Mouse (Mus musculus) thymus, adult 2 months (tissue): ENCODE data around the gene Gapdh. TPM values are rescaled to one million over a fixed set of nuclear protein-coding genes. Genes with fewer than 3 reads are reported as not detected.

ENCODE experiments used
- DNase-seq: peaks from one replicate; pipeline ENCODE4 v3.0.0; 2021
- H3K27ac ChIP-seq: fragments of 200-500 bp; 2 replicates; pipeline ENCODE4 v1.5.1; 2012; ENCODE audit warnings: low read length, control low read depth; ENCODE audit not compliant: control insufficient read depth, insufficient read depth
- H3K27me3 ChIP-seq: fragments of 200-500 bp; 2 replicates; pipeline ENCODE4 v1.6.1; 2012; ENCODE audit warnings: mild to moderate bottlenecking, low read length, moderate library complexity, mixed read lengths; ENCODE audit not compliant: control insufficient read depth, insufficient read depth
- H3K36me3 ChIP-seq: fragments of 200-500 bp; 2 replicates; pipeline ENCODE4 v1.6.1; 2012; ENCODE audit warnings: mild to moderate bottlenecking, low read length, moderate library complexity; ENCODE audit not compliant: control insufficient read depth, insufficient read depth
- H3K4me1 ChIP-seq: fragments of 200-500 bp; replicated peaks from 2 replicates; pipeline ENCODE4 v1.6.1; 2012; ENCODE audit warnings: low read length; ENCODE audit not compliant: control insufficient read depth, insufficient read depth
- H3K4me3 ChIP-seq: fragments of 200-500 bp; 2 replicates; pipeline ENCODE4 v1.5.1; 2012; ENCODE audit warnings: mild to moderate bottlenecking, low read length, control low read depth, moderate library complexity; ENCODE audit not compliant: control insufficient read depth, insufficient read depth
- CTCF ChIP-seq: fragments of 200-500 bp; IDR thresholded peaks from 2 replicates; pipeline ENCODE4 v1.5.1; 2012; ENCODE audit warnings: mild to moderate bottlenecking, control low read depth, low read length, moderate library complexity, borderline replicate concordance; ENCODE audit not compliant: control insufficient read depth, poor library complexity, insufficient read depth; ENCODE audit errors: extremely low read depth
- POLR2A ChIP-seq: fragments of 200-500 bp; IDR thresholded peaks from 2 replicates; pipeline ENCODE4 v1.6.1; 2012; ENCODE audit warnings: mild to moderate bottlenecking, low read length, control low read depth, moderate library complexity; ENCODE audit not compliant: control insufficient read depth, poor library complexity, insufficient read depth; ENCODE audit errors: extremely low read depth
- WGBS: fragments of 180-500 bp; shearing (Covaris S2); methylation state at CpG from one replicate; pipeline ENCODE4 v1.1.7; 2018; 5-methylcytosine and 5-hydroxymethylcytosine counted together
- polyA plus RNA-seq: library from polyadenylated mRNA; depleted of rRNA; stranded (reverse); fragments of >200 nt; gene quantifications from 2 replicates; pipeline ENCODE4 v1.2.3, GENCODE M21; 2012

The Gapdh gene
- polyA plus RNA-seq, 1 experiment: 3,688 TPM

GRCm38 (mm10) chr6:125191332-125192015, 25.2 kb upstream of the Gapdh start, which contains the start of the genes Ncapd2 and Mrpl51:
Gene Ncapd2 (minus strand): TSS chr6:125191701.
Gene Mrpl51 (plus strand): TSS chr6:125191801.
- Histone ChIP-seq H3K4me1 (peaks cover 2% of the 10 kb centered on the region), H3K27ac (peak within 1 kb of the TSS; percentile 86), H3K27me3 (no peaks in the 10 kb centered on the region), H3K4me3 (peak within 1 kb of the TSS; percentile 86), H3K36me3 (peaks cover 17% of the 10 kb centered on the region)
- under 1% methylated on average over 54 of the region's 54 CpGs for WGBS
- 0 out of 2 replicates have a peak, but pooled peaks have one; percentile 19 for TF ChIP-seq POLR2A
- TF ChIP-seq CTCF: peak; percentile 57; the same call in 1 of the 2 replicates
- DNase-seq: peak; percentile 96

GRCm38 (mm10) chr6:125190816-125191215, 24.5 kb upstream of the Gapdh start:
- Histone ChIP-seq H3K4me3 (no peak overlapping the region), H3K36me3 (peaks cover 24% of the 10 kb centered on the region)
- TF ChIP-seq POLR2A (no peak), CTCF (no peak)

GRCm38 (mm10) chr6:125186203-125186602, 19.9 kb upstream of the Gapdh start:
- TF ChIP-seq CTCF (no peak), POLR2A (no peak)
- WGBS: 95% methylated on average over 10 of the region's 10 CpGs
- H3K4me1 ChIP-seq: no peaks in the 10 kb centered on the region
- H3K36me3 ChIP-seq: peaks cover 65% of the 10 kb centered on the region
- no peak overlapping the region for H3K4me3 ChIP-seq
- DNase-seq: no peak
- no peak overlapping the region for H3K27ac ChIP-seq
- no peaks in the 10 kb centered on the region for H3K27me3 ChIP-seq

More at GRCm38 (mm10) chr6:125190816-125191215, 24.5 kb upstream of the Gapdh start:
- H3K27me3 ChIP-seq: no peaks in the 10 kb centered on the region
- peaks cover 2% of the 10 kb centered on the region for H3K4me1 ChIP-seq
- H3K27ac ChIP-seq: no peak overlapping the region
- DNase-seq: no peak

- TF ChIP-seq CTCF: no peak
- no peak for TF ChIP-seq POLR2A
- WGBS: 93% methylated on average over 5 of the region's 5 CpGs
- no peak for DNase-seq
- H3K27ac ChIP-seq: no peak overlapping the region
- H3K36me3 ChIP-seq: peaks cover 96% of the 10 kb centered on the region
- H3K4me3 ChIP-seq: no peak overlapping the region
- no peaks in the 10 kb centered on the region for H3K4me1 ChIP-seq
- no peaks in the 10 kb centered on the region for H3K27me3 ChIP-seq
These were observed 15.9 kb upstream of the Gapdh start for GRCm38 (mm10) chr6:125182133-125182532.

- TF ChIP-seq POLR2A (no peak), CTCF (no peak)
- Histone ChIP-seq H3K36me3 (peaks cover 96% of the 10 kb centered on the region), H3K27me3 (no peaks in the 10 kb centered on the region), H3K4me1 (no peaks in the 10 kb centered on the region), H3K27ac (no peak overlapping the region), H3K4me3 (no peak overlapping the region)
- no peak for DNase-seq
- 97% methylated on average over 7 of the region's 7 CpGs for WGBS
These were observed 13.3 kb upstream of the Gapdh start for GRCm38 (mm10) chr6:125179601-125180000.

- TF ChIP-seq CTCF (no peak), POLR2A (no peak)
- no peak for DNase-seq
- H3K27ac ChIP-seq: no peak overlapping the region
- no peaks in the 10 kb centered on the region for H3K4me1 ChIP-seq
- peaks cover 97% of the 10 kb centered on the region for H3K36me3 ChIP-seq
- WGBS: 96% methylated on average over 5 of the region's 5 CpGs
- H3K4me3 ChIP-seq: no peak overlapping the region
- no peaks in the 10 kb centered on the region for H3K27me3 ChIP-seq
These were observed 9.2 kb upstream of the Gapdh start for GRCm38 (mm10) chr6:125175469-125175868.
